15 mouse cellular contexts compared by ENCODE assay signal in the genomic region with DNA sequence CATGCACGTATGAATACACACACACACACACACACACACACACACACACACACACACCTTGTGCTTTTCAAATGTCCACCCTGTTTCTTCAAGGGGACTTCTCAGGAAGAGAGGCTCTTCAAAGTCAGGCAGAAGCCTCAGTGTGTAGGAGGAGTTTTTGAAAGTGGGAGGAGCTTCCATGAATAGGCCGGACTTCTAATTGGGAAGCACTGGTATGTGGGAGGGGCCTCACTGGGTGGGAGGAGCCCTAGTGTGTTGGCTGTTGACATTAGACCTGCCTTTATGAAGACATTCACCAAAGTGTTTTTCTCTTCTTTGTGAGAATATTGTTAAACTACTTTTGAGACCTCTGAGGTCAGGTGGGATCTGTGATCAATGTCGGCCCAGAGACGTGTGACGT.
DNase-seq lines count a peak whose midpoint lies in the region.
"Had no signal": no experiment of that assay in that cellular context is flagged by ENCODE, and none has a peak within 500 bp of the region (broad histone marks: within the 10 kb centered on the region; RNA-seq: fewer than 3 reads in every experiment).

No protein-coding gene starts in this region.

- DNase-seq in testis, postnatal 14 days (ENCODE audit: low spot score) = peak; percentile 15
- DNase-seq in testis, postnatal 10 days (ENCODE audit: low spot score) = no peak
- DNase-seq in R1 (ENCODE audit: low read depth, low spot score) = peak; percentile 84
- no peak for DNase-seq in cerebellum, adult 11 months
- DNase-seq in cerebellum, adult 18-20 months = no peak
- DNase-seq: adrenal gland, adult 8-10 months; adrenal gland, postnatal 14 days; B cell, adult 2 months; cerebellum, adult 11-12 months; cerebellum, adult 8-10 months; cerebellum, adult 9-11 months; cerebellum, postnatal 14 days; cerebellum, postnatal 36 days; embryo, embryonic 11 days; forebrain, postnatal 0 days had no signal

Comparison
In these comparisons a context has a peak if more than half of its experiments do, and no peak if none do; other contexts are left out.
1. DNase-seq: peak in testis, postnatal 14 days (single experiment) and R1 (single experiment); none in testis, postnatal 10 days (single experiment), cerebellum, adult 11 months (single experiment) and cerebellum, adult 18-20 months (0 of 2).